Mouse (Mus musculus): Measurements from ENCODE around the gene Tubgcp3. TPM values are rescaled to one million over a fixed set of nuclear protein-coding genes. Genes with fewer than 3 reads are reported as not detected.

Tubgcp3 gene
- total and polyA plus RNA-seq, 3 experiments, result 29.7 to 48.7 (median 33.4) TPM

GRCm38 (mm10) chr8:12613201-12613600 lies 58.8 kb downstream of the Tubgcp3 start:
- H3K4me3 ChIP-seq (replicated peaks in 1 of 3; ENCODE audit: low read depth in 2 of 3, low read length in 2 of 3, poor library complexity in 1 of 3), result no peak overlapping the region
- H3K79me2 ChIP-seq (replicated peaks; ENCODE audit: control insufficient read depth, extremely low read depth, insufficient read depth, poor library complexity, severe bottlenecking), result no peaks in the 10 kb centered on the region
- no peak overlapping the region for H3K9ac ChIP-seq (ENCODE audit: insufficient read depth, low read depth)
- dilution Hi-C loops (cut with MboI; ENCODE audit: extremely low pct_ligation_motif_present, extremely low pct_unique_long_range_greater_than_20kb, low sequenced_read_pairs), result no loop called here
- TF ChIP-seq E2F4 (IDR thresholded peaks at IDR 0.05; ENCODE audit: insufficient replicate concordance, low read depth, low read length), result no peak
- no peak for TF ChIP-seq POLR2A (IDR thresholded peaks at IDR 0.05; ENCODE audit: low read depth, low read length)
- no peak for TF ChIP-seq TBP (conservative IDR thresholded peaks at IDR 0.05; ENCODE audit: low read depth, low read length)
- no peak for TF ChIP-seq MAFK (IDR thresholded peaks at IDR 0.05; ENCODE audit: insufficient replicate concordance, low read length)
- TF ChIP-seq ZKSCAN1 (IDR thresholded peaks at IDR 0.05; ENCODE audit: borderline replicate concordance, low read depth, low read length), result no peak
- no peak for TF ChIP-seq NRF1 (IDR thresholded peaks at IDR 0.05; ENCODE audit: low read depth, low read length)
- TF ChIP-seq CTCF (conservative IDR thresholded peaks at IDR 0.05 in 1 of 2, IDR thresholded peaks at IDR 0.05 in 1 of 2; ENCODE audit: low read depth in 2 of 2, low read length in 2 of 2), result no peak
- TF ChIP-seq RCOR1 (conservative IDR thresholded peaks at IDR 0.05; ENCODE audit: low read depth, low read length), result no peak
- no peak for TF ChIP-seq IRF4 (IDR thresholded peaks at IDR 0.05; ENCODE audit: low read depth, low read length)
- no peak for TF ChIP-seq ZC3H11A (IDR thresholded peaks at IDR 0.05; ENCODE audit: low read depth, low read length)
- TF ChIP-seq MAZ (IDR thresholded peaks at IDR 0.05; ENCODE audit: low read depth, low read length), result no peak
- no peak for TF ChIP-seq BHLHE40 (IDR thresholded peaks at IDR 0.05; ENCODE audit: low read depth, low read length)
- H3K27me3 ChIP-seq (replicated peaks), result no peaks in the 10 kb centered on the region
- H3K9me3 ChIP-seq (replicated peaks; ENCODE audit: low read length), result no peaks in the 10 kb centered on the region
- DNase-seq (ENCODE audit: extremely low read depth), result no peak
- peaks cover 0 to 6% of the 10 kb centered on the region in 2 experiments; a peak in 1 of 4 replicates for H3K4me1 ChIP-seq (ENCODE audit: control insufficient read depth in 1 of 2, insufficient read depth in 2 of 2)
- in situ Hi-C loops (cut with MboI; ENCODE audit: low pct_ligation_motif_present, low pct_unique_long_range_greater_than_20kb, low sequenced_read_pairs), result no loop called here
- H3K4me2 ChIP-seq (ENCODE audit: insufficient read depth, low read depth, poor library complexity, severe bottlenecking), result no peak overlapping the region
- peaks cover 30 to 46% of the 10 kb centered on the region in 2 experiments for H3K36me3 ChIP-seq (replicated peaks in 1 of 2; ENCODE audit: control insufficient read depth in 1 of 2, insufficient read depth in 1 of 2, low read length in 1 of 2)
- H3K27ac ChIP-seq (ENCODE audit: insufficient read depth, low read depth), result no peak overlapping the region

GRCm38 (mm10) chr8:12609752-12610449 lies 62.1 kb downstream of the Tubgcp3 start:
- dilution Hi-C loops (cut with MboI; ENCODE audit: extremely low pct_ligation_motif_present, extremely low pct_unique_long_range_greater_than_20kb, low sequenced_read_pairs), result no loop called here
- no peak overlapping the region for H3K4me3 ChIP-seq (replicated peaks in 1 of 3; ENCODE audit: low read depth in 2 of 3, low read length in 2 of 3, poor library complexity in 1 of 3)
- H3K79me2 ChIP-seq (replicated peaks; ENCODE audit: control insufficient read depth, extremely low read depth, insufficient read depth, poor library complexity, severe bottlenecking), result no peaks in the 10 kb centered on the region

More at GRCm38 (mm10) chr8:12609752-12610449, 62.1 kb downstream of the Tubgcp3 start:
- Histone ChIP-seq H3K4me1 (ENCODE audit: control insufficient read depth in 1 of 2, insufficient read depth in 2 of 2) (no peaks in the 10 kb centered on the region), H3K27ac (ENCODE audit: insufficient read depth, low read depth) (no peak overlapping the region), H3K36me3 (replicated peaks in 1 of 2; ENCODE audit: control insufficient read depth in 1 of 2, insufficient read depth in 1 of 2, low read length in 1 of 2) (peaks cover 6 to 21% of the 10 kb centered on the region in 2 experiments), H3K4me2 (ENCODE audit: insufficient read depth, low read depth, poor library complexity, severe bottlenecking) (no peak overlapping the region), H3K9me3 (replicated peaks; ENCODE audit: low read length) (no peaks in the 10 kb centered on the region), H3K27me3 (replicated peaks) (peaks cover 13% of the 10 kb centered on the region), H3K9ac (ENCODE audit: insufficient read depth, low read depth) (no peak overlapping the region)
- no peak for TF ChIP-seq PAX5 (IDR thresholded peaks at IDR 0.05; ENCODE audit: low read length)
- no peak for TF ChIP-seq TBP (conservative IDR thresholded peaks at IDR 0.05; ENCODE audit: low read depth, low read length)
- no peak for TF ChIP-seq ZNF384 (IDR thresholded peaks at IDR 0.05; ENCODE audit: low read depth, low read length)
- no peak for TF ChIP-seq CHD2 (IDR thresholded peaks at IDR 0.05; ENCODE audit: low read length)
- no peak for TF ChIP-seq MEF2A (IDR thresholded peaks at IDR 0.05; ENCODE audit: borderline replicate concordance, low read depth, low read length)
- TF ChIP-seq MYC (IDR thresholded peaks at IDR 0.05; ENCODE audit: low read depth, low read length), result no peak
- TF ChIP-seq EP300 (IDR thresholded peaks at IDR 0.05; ENCODE audit: low read length), result no peak
- in situ Hi-C loops (cut with MboI; ENCODE audit: low pct_ligation_motif_present, low pct_unique_long_range_greater_than_20kb, low sequenced_read_pairs), result loop anchor here (5.0 kb wide), 1 partner anchor 67 kb away; no protein-coding TSS in a partner anchor
- no peak for DNase-seq (ENCODE audit: extremely low read depth)

Data from CH12.LX (cell line).